Mouse (Mus musculus) neural tube, embryonic 12.5 days (tissue): ENCODE results near the gene Ly9. TPM values are rescaled to one million over a fixed set of nuclear protein-coding genes. Genes with fewer than 3 reads are reported as not detected.

ENCODE experiments used
- ATAC-seq: fragments of 200-750 bp; cut with Nextera tagmentation; 2 replicates; pipeline ENCODE4 v1.8.0; 2017; ENCODE audit warnings: low read depth, mild to moderate bottlenecking, moderate TSS enrichment, moderate library complexity; ENCODE audit not compliant: low FRiP score
- H3K27ac ChIP-seq: fragments of 300-500 bp; sonication (generic); 2 replicates; pipeline ENCODE4 v1.5.1; 2016
- H3K27me3 ChIP-seq: fragments of 300-500 bp; sonication (generic); replicated peaks from 2 replicates; pipeline ENCODE4 v1.6.1; 2016; ENCODE audit warnings: mild to moderate bottlenecking
- H3K36me3 ChIP-seq: fragments of 300-500 bp; sonication (generic); 2 replicates; pipeline ENCODE4 v1.6.1; 2016; ENCODE audit warnings: mild to moderate bottlenecking
- H3K4me1 ChIP-seq: fragments of 300-500 bp; sonication (generic); 2 replicates; pipeline ENCODE4 v1.6.1; 2016
- H3K4me2 ChIP-seq: fragments of 300-500 bp; sonication (generic); replicated peaks from 2 replicates; pipeline ENCODE4 v1.6.1; 2016; ENCODE audit warnings: mild to moderate bottlenecking
- H3K4me3 ChIP-seq: fragments of 300-500 bp; sonication (generic); 2 replicates; pipeline ENCODE4 v1.5.1; 2016
- H3K9ac ChIP-seq: fragments of 300-500 bp; sonication (generic); 2 replicates; pipeline ENCODE4 v1.6.1; 2016; ENCODE audit warnings: mild to moderate bottlenecking
- H3K9me3 ChIP-seq: fragments of 300-500 bp; sonication (generic); 2 replicates; pipeline ENCODE4 v1.6.1; 2016; ENCODE audit warnings: mild to moderate bottlenecking
- WGBS: fragments of 180-500 bp; shearing (Covaris S2); methylation state at CpG from one replicate; pipeline ENCODE4 v1.1.7; 2016; 5-methylcytosine and 5-hydroxymethylcytosine counted together
- microRNA-seq: library from miRNA; unstranded; fragments of <30 nt; microRNA quantifications from one replicate; pipeline ENCODE4, GENCODE M21; 2017
- polyA plus RNA-seq: library from polyadenylated mRNA; unstranded; fragments of >200 nt; fragmentation: Nextera tagmentation; extraction: Ambion mirVana; gene quantifications from 2 replicates; pipeline ENCODE4 v1.2.1, GENCODE M21; 2016

Ly9 gene
- polyA plus RNA-seq, 1 experiment from 2014 or later, result not detected

DNA sequence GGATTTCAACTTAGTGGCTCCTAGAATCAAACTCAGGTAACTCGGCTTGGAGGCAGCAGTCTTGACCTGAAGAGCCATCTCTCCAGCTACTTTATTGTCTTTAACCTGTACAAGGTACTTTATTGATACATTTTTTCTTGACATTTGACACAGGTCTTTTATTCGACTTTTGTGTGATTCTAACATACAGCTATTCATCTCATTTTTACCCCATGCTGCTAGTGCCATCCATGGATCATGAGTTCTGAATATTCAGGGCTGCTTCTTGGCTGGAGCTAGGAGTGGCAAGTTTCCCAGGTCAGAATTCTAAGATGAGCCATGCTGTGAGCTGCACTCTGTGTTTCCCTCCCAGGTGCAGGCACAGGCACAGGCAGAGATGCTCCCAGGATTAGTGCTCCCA lies 55.0 kb downstream of the Ly9 start:
- Histone ChIP-seq H3K27me3 (no peaks in the 10 kb centered on the region), H3K4me2 (no peak overlapping the region), H3K9ac (no peak overlapping the region), H3K4me3 (no peak overlapping the region), H3K9me3 (no peaks in the 10 kb centered on the region), H3K4me1 (no peaks in the 10 kb centered on the region), H3K36me3 (no peaks in the 10 kb centered on the region), H3K27ac (no peak overlapping the region)
- ATAC-seq, result no peak
- 81% methylated on average over 2 of the region's 2 CpGs for WGBS

- Histone ChIP-seq H3K4me3 (no peak overlapping the region), H3K4me2 (no peak overlapping the region), H3K9me3 (no peaks in the 10 kb centered on the region), H3K36me3 (no peaks in the 10 kb centered on the region), H3K27ac (no peak overlapping the region), H3K4me1 (no peaks in the 10 kb centered on the region), H3K9ac (no peak overlapping the region), H3K27me3 (no peaks in the 10 kb centered on the region)
- ATAC-seq, result no peak
- 82% methylated on average over 7 of the region's 7 CpGs for WGBS
These were observed 55.9 kb downstream of the Ly9 start for GRCm38 (mm10) chr1:171551326-171551725.

GRCm38 (mm10) chr1:171540694-171541093 lies 66.5 kb downstream of the Ly9 start:
- no peaks in the 10 kb centered on the region for H3K36me3 ChIP-seq
- H3K4me3 ChIP-seq, result no peak overlapping the region
- no peaks in the 10 kb centered on the region for H3K27me3 ChIP-seq
- no peak overlapping the region for H3K27ac ChIP-seq
- ATAC-seq, result no peak
- H3K4me1 ChIP-seq, result no peaks in the 10 kb centered on the region
- H3K9me3 ChIP-seq, result peaks cover 8% of the 10 kb centered on the region; the same call in 1 of the 2 replicates
- H3K4me2 ChIP-seq, result no peak overlapping the region
- no peak overlapping the region for H3K9ac ChIP-seq
- WGBS, result 79% methylated on average over 1 of the region's 1 CpGs

Small RNA genes lying within 50 kb of the gene (microRNA-seq; reads per million reads assigned to microRNA genes)
- gene Mir7683, result not detected

Other genes with a start within 250 kb of the Ly9 start
- gene Klhdc9, start 246.6 kb downstream of the Ly9 start, polyA plus RNA-seq, result 2.1 and 2.6 TPM in 2 replicates
- 1.2 and 1.8 TPM in 2 replicates for gene Nectin4, start 237.3 kb downstream of the Ly9 start, polyA plus RNA-seq
- 1.0 and 1.1 TPM in 2 replicates for gene Arhgap30, start 218.5 kb downstream of the Ly9 start, polyA plus RNA-seq
- gene Usf1, start 196.1 kb downstream of the Ly9 start, polyA plus RNA-seq, result 176 and 178 TPM in 2 replicates
- gene Tstd1, start 188.5 kb downstream of the Ly9 start, polyA plus RNA-seq, result 9.2 and 10.3 TPM in 2 replicates
- gene F11r, start 169.9 kb downstream of the Ly9 start, polyA plus RNA-seq, result 15.0 and 16.9 TPM in 2 replicates
- 22.4 and 23.0 TPM in 2 replicates for gene Alyref2, start 103.9 kb downstream of the Ly9 start, polyA plus RNA-seq
- not detected in 2 replicates for gene Itln1, start 72.1 kb downstream of the Ly9 start, polyA plus RNA-seq
- gene Cd244a, start 48.2 kb downstream of the Ly9 start, polyA plus RNA-seq, result not detected in 2 replicates
- gene Slamf7, start 45.6 kb upstream of the Ly9 start, polyA plus RNA-seq, result not detected in 2 replicates
- gene Cd48, start 74.6 kb upstream of the Ly9 start, polyA plus RNA-seq, result 0.81 and 1.1 TPM in 2 replicates
- gene Slamf1, start 159.7 kb upstream of the Ly9 start, polyA plus RNA-seq, result 0.27 and 0.28 TPM in 2 replicates
- gene Cd84, start 232.3 kb upstream of the Ly9 start, polyA plus RNA-seq, result 0.66 and 1.2 TPM in 2 replicates